Mouse (Mus musculus) urinary bladder, adult 2 months (tissue): ENCODE results near the gene Eloa. TPM values are rescaled to one million over a fixed set of nuclear protein-coding genes. Genes with fewer than 3 reads are reported as not detected.
"Not testable (repeated sequence)": the region's sequence is repeated elsewhere in the genome, so short reads cannot be mapped to it uniquely, and the experiment has no call there.

Experiments
- DNase-seq: peaks from one replicate; pipeline ENCODE4 v3.0.0; 2022; ENCODE audit warnings: low spot score
- polyA plus RNA-seq: library from polyadenylated mRNA; depleted of rRNA; stranded (reverse); fragments of >200 nt; gene quantifications from 2 replicates; pipeline ENCODE4 v1.2.3, GENCODE M21; 2012

Gene Eloa
- polyA plus RNA-seq, 1 experiment: 25.2 TPM

DNA sequence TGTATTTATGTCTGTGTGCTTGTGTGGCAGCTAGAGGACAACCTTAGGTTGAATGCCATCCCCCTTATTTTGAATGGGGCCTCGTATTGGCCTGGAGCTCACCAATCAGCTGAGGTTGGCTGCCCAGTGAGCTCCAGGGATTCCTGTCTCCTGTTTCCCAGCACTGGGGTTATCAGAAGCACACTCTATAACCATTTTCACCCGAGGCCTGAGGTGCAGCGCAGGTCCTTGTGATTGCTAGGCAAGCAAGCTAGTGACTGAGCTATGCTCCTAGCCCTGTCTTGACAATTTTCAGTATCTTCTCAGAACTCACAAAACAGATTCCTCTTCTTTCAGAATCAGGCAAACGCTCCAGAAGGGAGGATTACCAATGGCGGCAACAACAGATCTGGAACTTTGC, 37.0 kb downstream of the Eloa start:
- DNase-seq: no peak

DNA sequence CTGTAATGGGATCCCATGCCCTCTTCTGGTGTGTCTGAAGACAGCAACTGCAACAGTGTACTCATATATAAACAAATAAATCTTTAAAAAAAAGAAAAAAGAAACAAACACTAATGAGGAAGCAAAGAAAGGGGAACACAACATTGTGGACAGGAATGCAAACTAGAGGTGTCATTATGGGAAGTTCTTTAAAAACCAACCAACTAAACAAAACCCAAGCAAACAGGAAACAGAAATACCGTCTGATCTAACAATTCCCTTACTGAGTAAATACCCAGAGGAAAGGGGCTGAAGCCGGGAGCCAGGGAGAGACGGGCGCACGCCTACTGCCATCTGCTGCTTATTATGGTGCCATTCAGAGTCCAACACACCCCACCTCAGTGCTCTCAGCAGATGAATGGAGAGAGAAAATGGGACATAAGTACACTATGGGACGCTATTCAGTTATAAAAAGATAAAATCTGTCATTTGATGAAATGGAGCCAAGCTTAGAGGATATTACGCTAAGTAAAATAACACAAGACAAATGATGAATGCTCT, 40.0 kb downstream of the Eloa start:
- DNase-seq: no peak

DNA sequence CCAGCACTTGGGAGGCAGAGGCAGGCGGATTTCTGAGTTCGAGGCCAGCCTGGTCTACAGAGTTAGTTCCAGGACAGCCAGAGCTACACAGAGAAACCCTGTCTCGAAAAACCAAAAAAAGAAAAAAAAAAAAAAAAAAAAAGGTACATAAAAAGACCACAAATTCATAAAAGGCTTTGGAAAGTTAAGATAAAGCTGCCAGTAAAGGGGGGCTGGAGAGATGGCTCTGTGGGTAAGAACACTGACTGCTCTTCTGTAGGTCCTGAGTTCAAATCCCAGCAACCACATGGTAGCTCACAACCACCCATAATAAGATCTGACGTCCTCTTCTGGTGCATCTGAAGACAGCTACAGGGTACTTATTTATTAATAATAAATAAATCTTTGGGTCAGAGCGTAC, 41.3 kb downstream of the Eloa start:
- not testable (repeated sequence) for DNase-seq

DNA sequence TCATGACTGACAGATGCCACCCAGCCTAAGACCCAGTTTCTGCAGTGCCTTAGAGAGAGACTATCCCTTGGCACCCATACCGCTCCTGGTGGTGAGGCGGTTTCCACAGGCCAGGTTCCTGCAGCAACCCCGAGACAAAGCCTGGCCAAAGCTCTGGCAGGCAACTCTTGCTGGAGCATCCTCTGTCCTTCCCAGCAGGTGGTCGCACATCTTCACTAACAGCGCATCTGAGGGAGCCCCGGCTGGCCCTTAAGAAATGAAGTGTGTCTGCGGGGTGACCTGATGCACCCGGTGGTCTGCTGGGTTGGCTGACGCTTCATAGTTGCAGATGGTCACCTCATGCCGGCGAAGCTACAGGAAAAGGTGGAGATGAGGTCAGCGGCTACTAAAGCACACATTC, 45.4 kb downstream of the Eloa start:
- DNase-seq: no peak

DNA sequence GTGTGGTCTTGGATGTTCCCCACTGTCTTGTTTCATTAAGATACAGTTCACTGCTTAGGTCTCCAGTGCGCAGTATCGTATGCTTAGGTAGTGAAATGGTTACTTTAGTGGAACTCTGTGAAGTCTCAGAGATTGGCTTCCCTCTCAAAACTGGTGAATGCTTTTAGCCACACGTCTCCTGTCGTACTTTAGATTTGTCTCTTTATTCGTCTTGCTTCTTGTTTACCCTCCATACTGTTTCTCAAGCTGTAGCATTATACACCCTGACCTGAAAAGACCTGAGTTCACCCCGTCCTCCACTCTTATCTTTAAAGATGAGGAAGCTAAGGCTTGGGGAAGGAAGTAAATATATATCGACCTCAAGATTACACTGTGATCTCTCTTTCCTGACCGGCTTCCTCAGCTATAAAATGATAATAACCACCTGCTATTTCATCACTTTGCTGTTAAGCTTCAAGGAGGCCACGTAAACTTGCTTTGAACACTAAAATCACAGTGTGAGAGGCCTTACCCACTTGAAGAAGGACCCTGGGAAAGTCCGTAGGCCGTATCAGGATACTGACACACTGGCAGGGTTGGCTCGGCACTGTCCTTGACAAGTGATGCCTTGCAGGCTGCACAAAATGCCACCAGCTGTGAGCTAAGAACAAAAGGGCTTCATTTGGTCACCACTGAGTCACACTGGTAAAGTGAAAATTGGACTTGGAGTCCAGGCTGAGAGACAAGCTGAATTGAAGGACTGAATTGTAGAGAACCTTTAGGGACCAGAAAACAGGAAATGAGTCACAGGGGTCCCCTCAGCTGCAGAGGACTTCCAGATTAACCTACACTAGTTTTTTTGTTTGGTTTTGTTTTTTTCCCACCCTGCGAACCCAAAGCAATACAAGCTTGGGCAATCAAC, 48.4 kb downstream of the Eloa start:
- no peak for DNase-seq

DNA sequence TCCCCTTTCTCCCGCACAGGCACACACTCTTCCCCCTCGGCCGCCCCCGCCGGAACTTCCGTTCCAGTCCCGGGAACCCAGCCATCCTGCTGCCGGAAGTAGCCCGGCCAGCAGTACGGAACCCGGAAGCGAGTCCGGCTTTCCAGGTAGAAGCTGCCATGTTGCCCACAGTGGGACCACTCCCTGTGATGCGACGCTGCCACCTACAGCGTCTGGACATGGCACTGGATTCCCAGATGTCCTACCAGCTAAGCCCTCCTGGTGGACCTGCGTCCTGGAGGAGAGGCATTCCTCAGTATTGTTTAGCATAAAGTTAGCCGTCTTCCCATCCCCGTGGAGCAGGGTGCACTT, 49.0 kb downstream of the Eloa start, which contains the start of gene Lypla2:
Gene Lypla2, minus strand, starts transcription at position 71 of the 351 bp plus-strand sequence.
- peak; percentile 82 for DNase-seq

DNA sequence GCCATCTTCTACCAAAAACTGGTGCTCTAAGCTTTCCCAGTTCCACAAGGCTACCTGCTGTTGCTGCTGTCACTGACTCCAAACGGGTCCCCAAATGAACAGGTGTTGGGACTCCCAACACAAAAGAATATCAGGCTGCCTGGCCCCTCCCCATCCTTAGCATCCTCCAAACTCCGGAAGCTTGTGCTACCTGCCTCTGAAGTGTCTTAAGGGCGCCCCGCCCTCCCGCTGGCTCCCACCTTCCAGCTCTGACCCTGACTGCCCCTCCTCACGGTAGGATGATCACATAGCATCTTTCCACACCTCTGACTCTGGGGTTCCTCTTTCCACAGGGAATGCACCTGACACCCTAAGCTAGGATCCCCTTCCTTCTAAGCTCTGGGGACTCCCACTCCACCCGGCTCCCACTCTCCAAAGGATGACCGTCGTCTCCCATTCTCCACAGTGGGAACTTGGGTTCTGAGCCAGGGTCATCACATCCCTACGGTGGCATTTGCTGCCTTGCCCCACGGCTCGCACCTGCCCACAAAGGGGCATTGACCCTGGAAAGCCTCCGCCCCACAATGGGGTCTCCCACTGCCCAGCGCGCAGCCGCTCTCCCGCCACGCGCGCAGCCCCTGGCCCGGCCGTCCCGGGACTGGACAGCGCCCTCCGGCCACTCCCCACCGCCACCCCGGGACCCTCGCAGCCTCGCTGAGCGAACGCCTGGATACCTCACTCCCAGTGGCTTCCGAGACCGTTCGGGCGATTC, 49.6 kb downstream of the Eloa start:
- no peak for DNase-seq

DNA sequence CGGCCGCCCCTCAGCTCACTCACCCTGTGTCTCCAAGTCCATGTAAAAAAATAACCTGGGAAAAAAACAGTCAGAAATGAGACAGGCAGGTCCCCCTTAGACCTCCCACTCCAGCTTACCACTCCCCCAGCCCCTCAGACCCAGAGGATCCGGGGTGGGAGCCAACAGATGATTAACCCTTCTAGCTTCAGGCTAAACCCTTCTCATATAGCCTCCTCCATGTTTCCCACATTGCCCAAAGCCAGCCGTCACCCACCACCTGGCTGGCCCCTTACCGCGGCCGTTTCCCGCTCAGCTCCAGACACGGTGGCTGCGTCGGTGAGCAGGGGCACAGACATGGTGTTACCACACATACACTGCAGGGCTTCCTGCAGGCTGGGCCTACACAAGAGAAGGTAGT, 51.0 kb downstream of the Eloa start:
- DNase-seq: no peak

DNA sequence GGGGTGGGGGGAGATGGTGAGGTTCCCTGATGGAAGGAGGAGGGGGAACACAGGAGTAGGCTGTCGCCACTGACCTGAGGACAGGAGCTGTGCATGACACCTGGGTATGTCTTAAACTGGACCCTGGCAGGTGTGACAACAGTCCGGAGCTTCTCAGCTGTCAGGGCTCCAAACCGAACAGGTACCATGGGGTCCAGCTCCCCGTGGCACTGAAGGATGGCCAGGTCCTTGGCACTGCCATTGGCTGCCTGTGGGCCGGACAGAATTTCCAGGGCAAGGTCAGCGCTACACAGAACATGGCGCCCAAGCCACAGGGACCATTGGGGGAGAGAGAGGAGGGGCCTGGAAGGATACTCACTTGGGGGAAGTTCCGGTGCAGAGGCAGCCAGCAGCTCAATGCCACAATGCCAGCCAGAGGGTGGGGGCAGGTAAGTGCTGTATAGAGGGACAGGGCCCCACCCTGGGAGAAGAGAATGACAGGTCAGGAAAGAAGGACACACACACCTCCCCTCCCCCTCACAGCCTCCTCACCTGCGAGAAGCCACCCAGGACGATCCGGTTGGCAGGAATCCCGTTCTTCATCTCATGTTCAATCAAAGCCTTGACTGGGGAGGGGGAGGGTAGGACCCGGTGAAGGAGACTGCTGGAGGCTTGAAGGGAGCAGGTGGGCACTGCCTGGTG, 52.4 kb downstream of the Eloa start:
- DNase-seq: no peak

DNA sequence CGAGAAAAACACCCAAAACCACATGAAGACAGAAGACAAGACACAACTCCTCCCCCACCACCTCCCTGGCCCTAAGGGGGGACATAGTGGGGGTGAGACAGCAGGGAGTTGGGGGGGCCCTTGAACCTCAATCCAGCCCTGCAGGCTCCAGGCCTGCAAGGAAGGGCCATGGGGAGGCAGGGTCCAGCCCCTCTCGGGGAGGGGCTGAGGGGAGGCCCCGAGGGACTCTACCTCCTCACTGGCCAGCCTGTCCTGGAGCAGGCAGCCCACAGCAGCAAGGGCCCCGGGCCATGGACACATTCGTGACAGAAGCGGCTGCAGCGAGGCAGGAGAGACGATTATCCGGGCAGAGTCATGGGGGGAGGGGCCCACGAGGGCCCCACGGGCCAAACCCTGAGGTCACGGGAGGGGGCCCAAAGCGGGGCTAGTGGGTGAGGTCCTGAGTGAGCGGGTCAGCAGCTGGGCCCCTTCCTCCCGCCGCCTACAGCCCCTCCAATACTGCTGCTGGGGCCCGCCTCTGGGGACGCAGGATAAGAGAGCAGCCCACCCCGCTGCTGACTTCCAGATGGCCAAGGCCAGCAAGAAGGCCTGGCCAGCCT, 53.2 kb downstream of the Eloa start:
- DNase-seq: no peak

DNA sequence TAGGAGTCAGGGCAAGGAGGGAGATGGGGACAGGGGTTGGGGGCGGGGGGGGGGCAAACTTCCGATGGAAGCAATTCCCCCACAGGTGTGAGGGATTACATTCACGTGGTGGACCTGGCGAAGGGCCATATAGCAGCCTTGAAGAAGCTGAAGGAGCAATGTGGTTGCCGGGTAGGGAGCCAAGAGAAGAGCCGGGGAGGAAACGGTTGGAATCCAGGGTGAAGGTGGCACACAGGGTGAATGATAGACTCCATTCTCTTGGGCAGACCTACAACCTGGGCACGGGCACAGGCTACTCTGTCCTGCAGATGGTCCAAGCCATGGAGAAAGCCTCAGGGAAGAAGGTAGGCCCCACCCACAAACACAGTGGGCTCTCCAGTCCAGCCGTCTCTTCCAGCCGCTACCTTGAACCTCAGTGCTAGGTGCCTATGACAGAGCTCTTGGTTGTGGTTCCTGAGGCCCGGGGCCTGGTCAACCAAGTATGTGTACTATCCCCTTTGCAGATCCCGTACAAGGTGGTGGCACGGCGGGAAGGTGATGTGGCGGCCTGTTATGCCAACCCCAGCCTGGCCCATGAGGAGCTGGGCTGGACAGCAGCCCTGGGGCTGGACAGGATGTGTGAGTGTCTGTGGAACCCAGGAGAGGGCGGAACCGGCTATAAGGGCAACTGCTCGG, 54.3 kb downstream of the Eloa start:
- no peak for DNase-seq

DNA sequence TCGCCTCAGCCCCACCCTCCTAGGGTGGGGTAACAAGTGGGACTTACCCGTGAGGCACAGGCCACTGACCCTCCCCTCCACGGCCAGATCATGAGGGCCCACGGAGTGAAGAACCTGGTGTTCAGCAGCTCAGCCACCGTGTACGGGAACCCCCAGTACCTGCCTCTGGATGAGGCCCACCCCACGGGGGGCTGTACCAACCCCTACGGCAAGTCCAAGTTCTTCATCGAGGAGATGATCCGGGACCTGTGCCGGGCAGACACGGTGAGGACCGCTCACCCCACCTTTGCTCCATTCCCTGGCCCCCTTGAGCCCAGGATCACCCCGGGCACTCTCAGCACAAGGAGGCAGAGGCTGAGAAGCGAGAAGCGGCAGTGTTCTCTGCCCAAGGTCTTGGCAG, 55.3 kb downstream of the Eloa start:
- DNase-seq: no peak

DNA sequence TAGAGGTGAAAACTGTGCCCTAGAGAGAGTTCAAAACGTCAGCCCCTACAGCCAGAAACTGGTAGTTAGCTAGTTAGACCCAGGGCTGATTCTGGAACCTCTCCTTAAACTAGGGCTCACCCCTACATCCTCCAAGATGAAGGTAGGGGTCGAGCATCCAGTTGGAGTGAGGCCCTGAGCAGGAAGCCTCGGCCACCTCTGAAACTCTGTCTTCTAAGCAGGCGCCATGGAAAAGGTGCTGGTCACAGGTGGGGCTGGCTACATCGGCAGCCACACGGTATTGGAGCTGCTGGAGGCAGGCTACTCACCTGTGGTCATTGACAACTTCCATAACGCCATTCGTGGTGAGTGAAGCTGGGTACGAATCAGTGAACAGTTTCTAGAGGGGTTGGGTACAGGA, 56.5 kb downstream of the Eloa start:
- DNase-seq: no peak

DNA sequence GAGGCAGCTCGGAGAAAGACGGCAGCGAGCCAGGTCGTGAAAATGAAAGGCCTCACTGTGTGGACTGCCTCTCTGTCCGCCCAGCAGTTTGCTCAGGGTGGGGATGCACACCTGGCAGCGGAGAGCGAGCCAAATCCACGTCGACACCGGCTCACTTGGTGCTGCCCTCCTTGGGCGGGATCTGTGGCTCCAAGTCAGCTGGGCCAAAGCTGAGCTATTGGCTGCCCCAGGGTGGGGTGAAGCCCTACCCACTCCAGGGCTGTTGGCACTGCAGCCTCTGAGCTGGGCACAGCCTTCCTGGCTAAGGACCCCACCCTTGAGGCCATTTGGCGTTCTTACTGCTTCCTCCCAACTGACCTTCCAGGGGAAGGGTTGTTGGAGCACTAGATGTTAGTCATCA, 57.1 kb downstream of the Eloa start:
- peak; percentile 66 for DNase-seq

DNA sequence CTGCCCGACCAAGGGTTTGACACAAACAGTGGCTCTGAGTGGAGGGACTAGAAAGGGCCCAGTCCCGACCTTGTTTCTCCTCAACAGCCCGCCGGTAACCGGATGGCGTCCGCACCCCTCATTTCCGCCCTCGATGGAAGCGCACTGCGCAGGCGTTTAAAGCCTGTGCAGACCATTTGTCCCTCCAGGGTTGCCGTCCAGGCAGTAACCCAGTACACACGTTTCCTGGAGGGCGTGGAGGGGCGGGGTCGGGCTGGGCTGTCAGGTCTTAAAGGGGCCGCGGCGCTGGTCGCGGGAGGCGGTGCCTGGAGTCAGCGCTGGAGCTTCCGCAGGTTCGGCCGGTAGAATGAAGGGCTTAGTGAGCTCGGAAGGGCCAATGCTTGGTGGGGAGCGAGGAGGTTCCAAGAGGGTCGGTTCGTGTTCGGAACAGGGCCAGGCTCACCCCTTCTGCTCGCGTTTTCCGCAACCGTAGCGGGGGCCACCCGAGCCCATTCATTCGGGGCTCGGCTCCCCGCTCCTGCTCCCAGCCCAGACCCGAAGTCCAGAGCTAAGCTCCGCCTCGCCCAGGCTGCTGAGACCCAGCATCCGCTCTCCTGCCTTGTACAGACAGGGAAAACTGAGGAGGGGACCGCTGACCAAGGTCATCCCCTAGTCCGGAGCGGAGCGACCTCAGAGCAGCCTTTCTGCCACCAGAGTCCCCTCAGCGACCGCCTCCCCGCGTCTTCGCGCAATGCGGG, 57.9 kb downstream of the Eloa start, which contains the start of gene Gale:
Gene Gale, plus strand, starts transcription at position 271 of the 737 bp plus-strand sequence.
- DNase-seq: peak; percentile 83

DNA sequence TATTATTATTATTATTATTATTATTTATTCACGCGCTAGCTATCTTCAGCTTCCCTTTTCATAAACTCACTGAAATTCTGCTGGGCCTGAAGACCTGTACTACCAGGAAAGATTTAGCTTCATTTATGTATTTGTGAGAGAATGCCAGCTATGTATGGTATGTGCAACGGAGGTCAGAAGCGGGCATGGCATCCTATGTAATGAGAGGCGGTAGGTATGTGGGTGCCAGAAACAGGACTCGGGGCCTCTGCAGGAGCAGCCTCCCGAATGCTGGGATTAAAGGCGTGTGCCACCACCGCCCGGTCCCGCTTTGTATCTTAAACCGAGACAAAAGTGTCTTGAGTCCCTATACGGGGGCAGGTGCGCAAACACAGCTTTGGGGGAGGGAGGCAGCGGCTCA, 58.6 kb downstream of the Eloa start:
- no peak for DNase-seq

DNA sequence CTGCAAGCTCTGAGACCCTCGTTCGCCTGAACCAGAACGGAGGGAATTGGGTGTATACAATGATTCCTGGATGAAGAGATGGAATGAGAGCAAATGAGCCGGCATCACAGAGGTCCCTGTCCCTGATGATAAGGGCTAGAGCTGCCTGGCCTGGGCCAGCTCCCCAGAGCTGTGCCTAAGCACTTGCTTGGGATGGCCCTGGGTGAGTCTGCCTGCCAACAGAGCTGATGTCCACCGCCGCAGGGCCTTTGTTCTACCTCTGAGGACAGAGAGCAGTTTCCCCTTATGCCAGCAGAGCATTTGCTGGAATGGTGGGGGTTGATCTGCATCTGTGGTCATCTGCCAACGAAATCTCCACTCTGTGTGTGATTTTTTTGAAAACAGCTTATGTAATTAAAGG, 59.4 kb downstream of the Eloa start:
- DNase-seq: no peak

DNA sequence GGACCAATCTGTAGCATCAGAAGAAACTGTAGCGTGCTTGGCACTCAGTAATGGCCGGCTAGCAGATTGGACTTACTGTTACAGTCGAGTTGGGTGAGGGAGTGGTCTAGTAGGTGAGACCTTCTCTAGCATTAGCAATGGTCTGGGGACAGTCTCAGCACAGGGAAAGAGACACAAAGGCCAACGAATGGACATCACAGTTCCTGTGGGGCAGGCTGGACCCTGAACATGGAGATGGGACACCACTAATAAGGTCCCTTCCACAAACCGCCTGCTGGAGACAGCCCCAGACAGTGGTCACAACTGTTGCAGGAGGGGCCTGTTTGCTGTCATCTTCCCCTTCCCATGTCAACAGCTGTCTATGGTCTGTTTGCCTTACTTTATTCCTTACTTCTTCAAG, 59.9 kb downstream of the Eloa start:
- no peak for DNase-seq

DNA sequence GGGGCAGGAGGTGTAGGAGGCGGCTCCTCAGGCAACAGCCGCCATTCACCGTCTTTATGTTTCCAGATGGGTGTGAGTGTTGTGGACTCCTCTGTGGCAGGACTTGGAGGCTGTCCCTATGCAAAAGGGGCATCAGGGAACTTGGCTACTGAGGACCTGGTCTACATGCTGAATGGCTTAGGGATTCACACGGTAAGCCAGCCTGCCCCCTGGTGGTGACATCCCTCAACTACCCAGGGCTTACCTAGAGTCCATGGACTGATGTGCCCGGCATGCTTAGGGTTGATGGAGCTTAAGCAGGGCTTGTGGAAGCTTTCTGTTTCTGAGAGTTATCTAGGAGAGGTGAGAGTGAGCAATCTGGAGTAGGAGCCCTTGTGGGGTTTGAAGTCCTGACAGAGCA, 60.8 kb downstream of the Eloa start:
- DNase-seq: no peak

DNA sequence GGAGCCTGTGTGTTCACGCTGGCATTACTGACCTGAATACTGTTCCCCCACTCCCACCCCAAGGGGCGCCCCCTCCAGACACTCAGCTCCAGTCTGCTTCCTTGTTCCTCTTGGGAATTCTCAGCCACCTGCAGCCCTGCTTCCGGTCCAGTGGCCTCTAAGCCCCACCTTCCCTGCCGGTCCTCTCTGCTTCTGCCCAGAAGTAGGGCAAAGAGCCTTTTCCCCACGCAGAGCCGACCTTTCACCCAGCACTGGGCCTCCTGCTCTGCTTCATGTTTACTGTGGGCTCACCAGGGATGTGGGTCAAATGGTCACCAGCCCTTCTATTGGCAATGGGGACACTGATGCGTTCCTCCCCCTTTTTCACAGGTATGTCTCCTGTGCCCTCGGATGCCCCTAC, 63.2 kb downstream of the Eloa start:
- no peak for DNase-seq

DNA sequence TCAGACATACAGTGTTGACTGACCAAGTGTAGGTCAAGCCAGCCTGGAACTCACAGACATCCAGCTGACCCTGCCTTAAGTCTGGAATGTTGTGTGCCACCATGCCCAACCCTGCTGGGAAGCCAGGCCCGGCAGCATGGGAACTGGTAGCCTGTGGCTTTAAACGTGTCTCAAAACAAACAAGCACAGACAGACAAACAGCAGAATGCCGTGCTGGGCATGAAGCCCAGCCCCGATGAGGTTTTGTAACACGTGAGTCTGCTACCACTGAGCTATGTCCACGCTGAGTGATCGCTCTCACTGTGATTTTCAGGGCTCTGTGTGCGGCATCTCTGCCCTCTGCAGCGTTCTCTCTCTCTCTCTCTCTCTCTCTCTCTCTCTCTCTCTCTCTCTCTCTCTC, 65.7 kb downstream of the Eloa start:
- DNase-seq: peak; percentile 23
